Mouse (Mus musculus): ENCODE results near the gene Gfm1.

Gfm1 gene

GRCm38 (mm10) chr3:67429999-67430380 is at the start of gene Gfm1:
Gene Gfm1, plus strand, starts transcription at chr3:67430096.
- no peaks in the 10 kb centered on the region for H3K27me3 ChIP-seq (ENCODE audit: control insufficient read depth, insufficient read depth, low read length, poor library complexity, severe bottlenecking)
- H3K36me3 ChIP-seq (ENCODE audit: control insufficient read depth, insufficient read depth, low read length, poor library complexity, severe bottlenecking): no peaks in the 10 kb centered on the region
- DNase-seq (ENCODE audit: low read depth, low spot score): peak; percentile 86

GRCm38 (mm10) chr3:67429338-67429998 is 428 bp upstream of the Gfm1 start:
- Histone ChIP-seq H3K36me3 (ENCODE audit: control insufficient read depth, insufficient read depth, low read length, poor library complexity, severe bottlenecking) (no peaks in the 10 kb centered on the region), H3K27me3 (ENCODE audit: control insufficient read depth, insufficient read depth, low read length, poor library complexity, severe bottlenecking) (no peaks in the 10 kb centered on the region)
- DNase-seq (ENCODE audit: low read depth, low spot score): peak; percentile 10

- H3K36me3 ChIP-seq (ENCODE audit: control insufficient read depth, insufficient read depth, low read length, poor library complexity, severe bottlenecking): no peaks in the 10 kb centered on the region; the same call in none of the 2 replicates
- no peaks in the 10 kb centered on the region for H3K27me3 ChIP-seq (ENCODE audit: control insufficient read depth, insufficient read depth, low read length, poor library complexity, severe bottlenecking)
- no peak for DNase-seq (ENCODE audit: low read depth, low spot score)
Measured at GRCm38 (mm10) chr3:67434011-67434410, 4.1 kb downstream of the Gfm1 start.

GRCm38 (mm10) chr3:67447143-67447542 is 17.2 kb downstream of the Gfm1 start:
- Histone ChIP-seq H3K36me3 (ENCODE audit: control insufficient read depth, insufficient read depth, low read length, poor library complexity, severe bottlenecking) (peaks cover 12% of the 10 kb centered on the region), H3K27me3 (ENCODE audit: control insufficient read depth, insufficient read depth, low read length, poor library complexity, severe bottlenecking) (no peaks in the 10 kb centered on the region)
- no peak for DNase-seq (ENCODE audit: low read depth, low spot score)

GRCm38 (mm10) chr3:67449660-67450059 is 19.8 kb downstream of the Gfm1 start:
- Histone ChIP-seq H3K27me3 (ENCODE audit: control insufficient read depth, insufficient read depth, low read length, poor library complexity, severe bottlenecking) (no peaks in the 10 kb centered on the region), H3K36me3 (ENCODE audit: control insufficient read depth, insufficient read depth, low read length, poor library complexity, severe bottlenecking) (peaks cover 14% of the 10 kb centered on the region)
- DNase-seq (ENCODE audit: low read depth, low spot score): no peak

- peaks cover 15% of the 10 kb centered on the region for H3K36me3 ChIP-seq (ENCODE audit: control insufficient read depth, insufficient read depth, low read length, poor library complexity, severe bottlenecking)
- H3K27me3 ChIP-seq (ENCODE audit: control insufficient read depth, insufficient read depth, low read length, poor library complexity, severe bottlenecking): no peaks in the 10 kb centered on the region
- no peak for DNase-seq (ENCODE audit: low read depth, low spot score)
Measured at GRCm38 (mm10) chr3:67450601-67451210, 20.8 kb downstream of the Gfm1 start.

- H3K27me3 ChIP-seq (ENCODE audit: control insufficient read depth, insufficient read depth, low read length, poor library complexity, severe bottlenecking): no peaks in the 10 kb centered on the region
- H3K36me3 ChIP-seq (ENCODE audit: control insufficient read depth, insufficient read depth, low read length, poor library complexity, severe bottlenecking): peaks cover 3% of the 10 kb centered on the region
- no peak for DNase-seq (ENCODE audit: low read depth, low spot score)
Measured at GRCm38 (mm10) chr3:67459881-67460280, 30.0 kb downstream of the Gfm1 start.

- no peak for DNase-seq (ENCODE audit: low read depth, low spot score)
Measured at GRCm38 (mm10) chr3:67462015-67462414, 32.1 kb downstream of the Gfm1 start.

GRCm38 (mm10) chr3:67462578-67462977 is 32.7 kb downstream of the Gfm1 start:
- DNase-seq (ENCODE audit: low read depth, low spot score): no peak
- no peaks in the 10 kb centered on the region for H3K27me3 ChIP-seq (ENCODE audit: control insufficient read depth, insufficient read depth, low read length, poor library complexity, severe bottlenecking)
- peaks cover 2% of the 10 kb centered on the region; the same call in 1 of the 2 replicates for H3K36me3 ChIP-seq (ENCODE audit: control insufficient read depth, insufficient read depth, low read length, poor library complexity, severe bottlenecking)

More at GRCm38 (mm10) chr3:67462015-67462414, 32.1 kb downstream of the Gfm1 start:
- Histone ChIP-seq H3K27me3 (ENCODE audit: control insufficient read depth, insufficient read depth, low read length, poor library complexity, severe bottlenecking) (no peaks in the 10 kb centered on the region), H3K36me3 (ENCODE audit: control insufficient read depth, insufficient read depth, low read length, poor library complexity, severe bottlenecking) (peaks cover 2% of the 10 kb centered on the region; the same call in 1 of the 2 replicates)

GRCm38 (mm10) chr3:67463001-67463400 is 33.1 kb downstream of the Gfm1 start:
- Histone ChIP-seq H3K27me3 (ENCODE audit: control insufficient read depth, insufficient read depth, low read length, poor library complexity, severe bottlenecking) (no peaks in the 10 kb centered on the region), H3K36me3 (ENCODE audit: control insufficient read depth, insufficient read depth, low read length, poor library complexity, severe bottlenecking) (peaks cover 2% of the 10 kb centered on the region; the same call in 1 of the 2 replicates)
- DNase-seq (ENCODE audit: low read depth, low spot score): peak; percentile 11

GRCm38 (mm10) chr3:67463450-67464372 is 33.8 kb downstream of the Gfm1 start, which contains the start of gene Lxn:
Gene Lxn, minus strand, starts transcription at chr3:67463926.
- no peaks in the 10 kb centered on the region for H3K27me3 ChIP-seq (ENCODE audit: control insufficient read depth, insufficient read depth, low read length, poor library complexity, severe bottlenecking)
- peaks cover 4% of the 10 kb centered on the region; the same call in 1 of the 2 replicates for H3K36me3 ChIP-seq (ENCODE audit: control insufficient read depth, insufficient read depth, low read length, poor library complexity, severe bottlenecking)
- peak; percentile 27 for DNase-seq (ENCODE audit: low read depth, low spot score)

- Histone ChIP-seq H3K36me3 (ENCODE audit: control insufficient read depth, insufficient read depth, low read length, poor library complexity, severe bottlenecking) (peaks cover 2% of the 10 kb centered on the region; the same call in 1 of the 2 replicates), H3K27me3 (ENCODE audit: control insufficient read depth, insufficient read depth, low read length, poor library complexity, severe bottlenecking) (no peaks in the 10 kb centered on the region)
- no peak for DNase-seq (ENCODE audit: low read depth, low spot score)
Measured at GRCm38 (mm10) chr3:67466576-67466975, 36.7 kb downstream of the Gfm1 start.

GRCm38 (mm10) chr3:67467281-67467680 is 37.4 kb downstream of the Gfm1 start:
- peaks cover 2% of the 10 kb centered on the region; the same call in 1 of the 2 replicates for H3K36me3 ChIP-seq (ENCODE audit: control insufficient read depth, insufficient read depth, low read length, poor library complexity, severe bottlenecking)
- DNase-seq (ENCODE audit: low read depth, low spot score): no peak
- H3K27me3 ChIP-seq (ENCODE audit: control insufficient read depth, insufficient read depth, low read length, poor library complexity, severe bottlenecking): no peaks in the 10 kb centered on the region

GRCm38 (mm10) chr3:67471408-67472127 is 41.7 kb downstream of the Gfm1 start:
- H3K27me3 ChIP-seq (ENCODE audit: control insufficient read depth, insufficient read depth, low read length, poor library complexity, severe bottlenecking): no peaks in the 10 kb centered on the region
- peaks cover 2% of the 10 kb centered on the region; the same call in 1 of the 2 replicates for H3K36me3 ChIP-seq (ENCODE audit: control insufficient read depth, insufficient read depth, low read length, poor library complexity, severe bottlenecking)
- no peak for DNase-seq (ENCODE audit: low read depth, low spot score)
